ENCODE assay signal across 7 mouse cellular contexts in the genomic region with DNA sequence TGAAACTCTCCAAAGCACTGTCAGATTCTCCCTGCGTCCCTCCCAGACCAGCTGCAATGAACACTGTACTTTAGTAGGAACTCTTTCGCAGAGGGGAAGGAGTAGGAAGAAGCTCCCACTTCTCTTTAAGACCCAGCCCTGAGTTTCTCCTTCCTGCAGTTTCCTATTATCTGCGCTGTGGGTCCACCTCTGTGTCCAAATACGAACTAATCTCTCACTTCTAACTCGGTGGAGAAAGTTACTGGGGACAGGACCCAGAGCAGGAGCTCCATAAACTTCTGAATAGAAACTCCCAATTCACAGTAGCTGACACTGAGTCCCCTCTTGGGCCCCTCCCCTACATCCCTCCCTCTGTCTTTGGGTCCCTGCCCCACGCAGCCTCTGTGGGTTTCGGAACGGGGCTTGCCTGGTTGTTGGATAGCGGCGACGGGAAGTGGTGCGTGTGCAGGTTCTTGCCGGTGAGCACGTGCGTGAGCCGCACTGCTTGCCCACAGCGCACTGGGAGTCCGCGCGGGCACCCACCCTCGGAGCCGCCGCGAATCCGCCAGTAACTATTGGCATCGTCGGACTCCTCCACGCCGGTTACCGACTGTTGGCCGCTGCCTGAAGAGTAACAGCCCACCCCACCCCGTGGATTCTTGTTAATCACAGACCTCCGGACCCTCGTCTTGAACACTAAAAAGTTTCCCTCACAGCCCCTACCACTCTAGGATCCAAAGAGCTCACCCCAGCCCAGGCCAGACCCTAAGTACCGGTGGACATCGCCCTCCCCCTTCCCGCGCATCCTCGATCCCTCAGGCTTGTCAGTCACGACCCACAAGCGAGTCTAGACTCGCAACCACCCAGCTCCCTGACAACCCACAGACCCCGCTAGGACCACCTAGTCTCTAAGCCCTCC. TPM values are rescaled to one million over a fixed set of nuclear protein-coding genes. Genes with fewer than 3 reads are reported as not detected.
DNase-seq lines count a peak whose midpoint lies in the region; ATAC-seq and TF ChIP-seq lines count a peak whose summit lies in the region.

No protein-coding gene starts in this region.

- H3K4me2 ChIP-seq in forebrain, postnatal 0 days (ENCODE audit: low read depth), result peak overlapping the region; percentile 97
- H3K4me2 ChIP-seq in limb, embryonic 12.5 days, result peak overlapping the region; percentile 96
- H3K4me2 ChIP-seq in midbrain, postnatal 0 days (ENCODE audit: low read depth, low read length, poor library complexity, severe bottlenecking), result peak overlapping the region; percentile 98

- 5% methylated on average over 43 of the region's 43 CpGs for WGBS in forebrain, postnatal 0 days
- WGBS in limb, embryonic 12.5 days, result 3% methylated on average over 43 of the region's 43 CpGs
- WGBS in midbrain, postnatal 0 days, result 2% methylated on average over 43 of the region's 43 CpGs

- H3K4me1 ChIP-seq in forebrain, postnatal 0 days (ENCODE audit: insufficient read depth), result no peaks in the 10 kb centered on the region
- peaks cover 18% of the 10 kb centered on the region for H3K4me1 ChIP-seq in limb, embryonic 12.5 days (replicated peaks)
- peaks cover 6% of the 10 kb centered on the region; the same call in 1 of the 2 replicates for H3K4me1 ChIP-seq in midbrain, postnatal 0 days (ENCODE audit: insufficient read depth, low read length)

- peak; percentile 9 for DNase-seq in ovary, postnatal 10 days (ENCODE audit: low spot score)
- DNase-seq in ovary, adult 18-20 months (ENCODE audit: low spot score), result no peak
- peak; percentile 10 for DNase-seq in brain, embryonic 14.5 days (ENCODE audit: low read depth)
- no peak for DNase-seq in forebrain, postnatal 0 days
- no peak for DNase-seq in midbrain, postnatal 0 days (ENCODE audit: low spot score)
- no peak for DNase-seq in frontal cortex, postnatal 10 days (ENCODE audit: low spot score in 2 of 2)

- no peaks in the 10 kb centered on the region for H3K27me3 ChIP-seq in forebrain, postnatal 0 days (ENCODE audit: insufficient read depth, low read length)
- no peaks in the 10 kb centered on the region for H3K27me3 ChIP-seq in limb, embryonic 12.5 days
- no peaks in the 10 kb centered on the region for H3K27me3 ChIP-seq in midbrain, postnatal 0 days (ENCODE audit: insufficient read depth, low read length)

- ATAC-seq in forebrain, postnatal 0 days, result no peak
- no peak; the same call in 1 of the 2 replicates for ATAC-seq in limb, embryonic 12.5 days (ENCODE audit: insufficient number of reproducible peaks, insufficient read depth, low FRiP score, low TSS enrichment, low read depth)
- peak; percentile 71 for ATAC-seq in midbrain, postnatal 0 days (ENCODE audit: low FRiP score)

- peak overlapping the region; percentile 80 for H3K4me3 ChIP-seq in forebrain, postnatal 0 days (ENCODE audit: low read depth, low read length)
- peak overlapping the region; percentile 79 for H3K4me3 ChIP-seq in limb, embryonic 12.5 days (replicated peaks)
- peak overlapping the region; percentile 78 for H3K4me3 ChIP-seq in midbrain, postnatal 0 days (ENCODE audit: low read depth, low read length)

- no peak for TF ChIP-seq CTCF in brain, embryonic 14.5 days (IDR thresholded peaks at IDR 0.05; ENCODE audit: borderline replicate concordance, extremely low read depth, insufficient read depth, insufficient read length)
- no peak for TF ChIP-seq CTCF in forebrain, postnatal 0 days (IDR thresholded peaks at IDR 0.05; ENCODE audit: low read depth)
- no peak; the same call in 1 of the 2 replicates for TF ChIP-seq CTCF in midbrain, postnatal 0 days (IDR thresholded peaks at IDR 0.05)

- no peak for TF ChIP-seq POLR2A in brain, embryonic 14.5 days (IDR thresholded peaks at IDR 0.05; ENCODE audit: borderline replicate concordance, extremely low read depth, insufficient read depth, insufficient read length, poor library complexity, severe bottlenecking)

- H3K27ac ChIP-seq in forebrain, postnatal 0 days (ENCODE audit: low read depth, low read length), result no peak overlapping the region
- peak overlapping the region; percentile 85 for H3K27ac ChIP-seq in limb, embryonic 12.5 days
- H3K27ac ChIP-seq in midbrain, postnatal 0 days (ENCODE audit: low read depth, low read length), result no peak overlapping the region

- H3K9me3 ChIP-seq in forebrain, postnatal 0 days (ENCODE audit: low read length), result no peaks in the 10 kb centered on the region
- no peaks in the 10 kb centered on the region for H3K9me3 ChIP-seq in limb, embryonic 12.5 days
- no peaks in the 10 kb centered on the region for H3K9me3 ChIP-seq in midbrain, postnatal 0 days (ENCODE audit: low read length)

- H3K36me3 ChIP-seq in forebrain, postnatal 0 days (ENCODE audit: insufficient read depth), result no peaks in the 10 kb centered on the region
- no peaks in the 10 kb centered on the region for H3K36me3 ChIP-seq in limb, embryonic 12.5 days
- H3K36me3 ChIP-seq in midbrain, postnatal 0 days (ENCODE audit: insufficient read depth, low read length), result no peaks in the 10 kb centered on the region

- H3K9ac ChIP-seq in forebrain, postnatal 0 days, result peak overlapping the region; percentile 59
- H3K9ac ChIP-seq in limb, embryonic 12.5 days (replicated peaks), result peak overlapping the region; percentile 75
- H3K9ac ChIP-seq in midbrain, postnatal 0 days (replicated peaks; ENCODE audit: low read length, poor library complexity, severe bottlenecking), result peak overlapping the region; percentile 64

RNA-seq across cellular contexts. Expression of a gene that starts 0.7 kb away (rescaled TPM):
- 20.2 and 23.4 TPM in 2 replicates for polyA plus RNA-seq in brain, embryonic 14.5 days (2012; rRNA removed)
- 13.5 and 19.2 TPM in 2 replicates for total RNA-seq in forebrain, postnatal 0 days (2014; rRNA removed)
- 16.2 and 19.9 TPM in 2 replicates for polyA plus RNA-seq in forebrain, postnatal 0 days (2015; fragmentation: Nextera tagmentation; extraction: Ambion mirVana)
- 54.6 and 54.8 TPM in 2 replicates for polyA plus RNA-seq in limb, embryonic 12.5 days (2016; fragmentation: Nextera tagmentation; extraction: Ambion mirVana)
- 8.3 and 18.6 TPM in 2 replicates for total RNA-seq in midbrain, postnatal 0 days (2014; rRNA removed)
- 11.5 and 11.8 TPM in 2 replicates for polyA plus RNA-seq in midbrain, postnatal 0 days (2015; fragmentation: Nextera tagmentation; extraction: Ambion mirVana)

RNA-seq across cellular contexts. Expression of a gene that starts 6.5 kb away (rescaled TPM):
- polyA plus RNA-seq in brain, embryonic 14.5 days (2012; rRNA removed), result 35.9 and 55.8 TPM in 2 replicates
- total RNA-seq in forebrain, postnatal 0 days (2014; rRNA removed), result 3.8 and 5.4 TPM in 2 replicates
- 10.1 and 10.6 TPM in 2 replicates for polyA plus RNA-seq in forebrain, postnatal 0 days (2015; fragmentation: Nextera tagmentation; extraction: Ambion mirVana)
- polyA plus RNA-seq in limb, embryonic 12.5 days (2016; fragmentation: Nextera tagmentation; extraction: Ambion mirVana), result 109 and 113 TPM in 2 replicates
- total RNA-seq in midbrain, postnatal 0 days (2014; rRNA removed), result 4.3 and 4.5 TPM in 2 replicates
- 5.3 and 5.9 TPM in 2 replicates for polyA plus RNA-seq in midbrain, postnatal 0 days (2015; fragmentation: Nextera tagmentation; extraction: Ambion mirVana)

RNA-seq across cellular contexts. Expression of a gene that starts 13.0 kb away (rescaled TPM):
- 41.9 and 51.4 TPM in 2 replicates for polyA plus RNA-seq in brain, embryonic 14.5 days (2012; rRNA removed)
- total RNA-seq in forebrain, postnatal 0 days (2014; rRNA removed), result 57.4 and 73.2 TPM in 2 replicates
- 44.7 and 45.0 TPM in 2 replicates for polyA plus RNA-seq in forebrain, postnatal 0 days (2015; fragmentation: Nextera tagmentation; extraction: Ambion mirVana)
- 5.1 and 6.2 TPM in 2 replicates for polyA plus RNA-seq in limb, embryonic 12.5 days (2016; fragmentation: Nextera tagmentation; extraction: Ambion mirVana)
- total RNA-seq in midbrain, postnatal 0 days (2014; rRNA removed), result 60.2 and 60.3 TPM in 2 replicates
- polyA plus RNA-seq in midbrain, postnatal 0 days (2015; fragmentation: Nextera tagmentation; extraction: Ambion mirVana), result 48.9 and 51.8 TPM in 2 replicates

RNA-seq across cellular contexts. Expression of a gene that starts 15.6 kb away (rescaled TPM):
- polyA plus RNA-seq in brain, embryonic 14.5 days (2012; rRNA removed), result 5.4 and 6.2 TPM in 2 replicates
- total RNA-seq in forebrain, postnatal 0 days (2014; rRNA removed), result 5.5 and 6.2 TPM in 2 replicates
- polyA plus RNA-seq in forebrain, postnatal 0 days (2015; fragmentation: Nextera tagmentation; extraction: Ambion mirVana), result 2.5 and 4.1 TPM in 2 replicates
- 0.40 and 0.54 TPM in 2 replicates for polyA plus RNA-seq in limb, embryonic 12.5 days (2016; fragmentation: Nextera tagmentation; extraction: Ambion mirVana)
- total RNA-seq in midbrain, postnatal 0 days (2014; rRNA removed), result 9.0 and 9.6 TPM in 2 replicates
- polyA plus RNA-seq in midbrain, postnatal 0 days (2015; fragmentation: Nextera tagmentation; extraction: Ambion mirVana), result 4.3 and 4.4 TPM in 2 replicates

RNA-seq across cellular contexts. Expression of a gene that starts 20.4 kb away (rescaled TPM):
- polyA plus RNA-seq in brain, embryonic 14.5 days (2012; rRNA removed), result 134 and 157 TPM in 2 replicates
- 100 and 104 TPM in 2 replicates for total RNA-seq in forebrain, postnatal 0 days (2014; rRNA removed)
- polyA plus RNA-seq in forebrain, postnatal 0 days (2015; fragmentation: Nextera tagmentation; extraction: Ambion mirVana), result 99.3 and 111 TPM in 2 replicates
- polyA plus RNA-seq in limb, embryonic 12.5 days (2016; fragmentation: Nextera tagmentation; extraction: Ambion mirVana), result 149 and 158 TPM in 2 replicates
- 87.0 and 88.2 TPM in 2 replicates for total RNA-seq in midbrain, postnatal 0 days (2014; rRNA removed)
- 100 and 108 TPM in 2 replicates for polyA plus RNA-seq in midbrain, postnatal 0 days (2015; fragmentation: Nextera tagmentation; extraction: Ambion mirVana)

Comparison
In these comparisons a context has a peak if more than half of its experiments do, and no peak if none do; other contexts are left out.
1. DNase-seq: peak in ovary, postnatal 10 days (single experiment) and brain, embryonic 14.5 days (single experiment); none in ovary, adult 18-20 months (single experiment), forebrain, postnatal 0 days (single experiment), midbrain, postnatal 0 days (single experiment) and frontal cortex, postnatal 10 days (0 of 2).
2. Peak in every context shown above with its lines, with median percentiles within 50 percentile points of each other: H3K4me2 ChIP-seq, H3K4me3 ChIP-seq and H3K9ac ChIP-seq.